Mouse (Mus musculus) stomach, embryonic 16.5 days (tissue): Measurements from ENCODE around the gene Zbtb7a. TPM values are rescaled to one million over a fixed set of nuclear protein-coding genes. Genes with fewer than 3 reads are reported as not detected.

Experiments
- ATAC-seq: fragments of 200-750 bp; cut with Nextera tagmentation; 2 replicates; pipeline ENCODE4 v1.8.0; 2017; ENCODE audit warnings: moderate number of reproducible peaks, moderate TSS enrichment; ENCODE audit not compliant: insufficient read depth, low FRiP score
- H3K27ac ChIP-seq: fragments of 300-500 bp; sonication (generic); 2 replicates; pipeline ENCODE4 v1.5.1; 2014; ENCODE audit warnings: low read length
- H3K27me3 ChIP-seq: fragments of 300-500 bp; sonication (generic); 2 replicates; pipeline ENCODE4 v1.6.1; 2014; ENCODE audit warnings: low read length, control low read depth, mixed read lengths; ENCODE audit not compliant: control insufficient read depth, insufficient read depth
- H3K36me3 ChIP-seq: fragments of 300-500 bp; sonication (generic); 2 replicates; pipeline ENCODE4 v1.6.1; 2014; ENCODE audit warnings: low read length; ENCODE audit not compliant: control insufficient read depth, insufficient read depth
- H3K4me1 ChIP-seq: fragments of 300-500 bp; sonication (generic); 2 replicates; pipeline ENCODE4 v1.6.1; 2014; ENCODE audit warnings: low read length, control low read depth, mixed read lengths; ENCODE audit not compliant: control insufficient read depth, insufficient read depth
- H3K4me2 ChIP-seq: fragments of 300-500 bp; sonication (generic); 2 replicates; pipeline ENCODE4 v1.6.1; 2014; ENCODE audit warnings: low read depth, low read length, mixed read lengths
- H3K4me3 ChIP-seq: fragments of 300-500 bp; sonication (generic); replicated peaks from 2 replicates; pipeline ENCODE4 v1.5.1; 2014; ENCODE audit warnings: mild to moderate bottlenecking, low read length
- H3K9ac ChIP-seq: fragments of 300-500 bp; sonication (generic); 2 replicates; pipeline ENCODE4 v1.6.1; 2014; ENCODE audit warnings: low read length
- H3K9me3 ChIP-seq: fragments of 300-500 bp; sonication (generic); replicated peaks from 2 replicates; pipeline ENCODE4 v1.6.1; 2016; ENCODE audit warnings: low read length, control low read depth; ENCODE audit not compliant: control insufficient read depth
- WGBS: fragments of 180-500 bp; shearing (Covaris S2); extraction: QIAGEN DNeasy Blood & Tissue Kit; methylation state at CpG from one replicate; pipeline ENCODE4 v1.1.7; 2014; 5-methylcytosine and 5-hydroxymethylcytosine counted together
- polyA plus RNA-seq: library from polyadenylated mRNA; unstranded; fragments of >200 nt; fragmentation: Nextera tagmentation; extraction: Ambion mirVana; gene quantifications from 2 replicates; pipeline ENCODE4 v1.2.1, GENCODE M21; 2015

Zbtb7a gene
- polyA plus RNA-seq, 1 experiment from 2014 or later: 36.6 TPM

DNA sequence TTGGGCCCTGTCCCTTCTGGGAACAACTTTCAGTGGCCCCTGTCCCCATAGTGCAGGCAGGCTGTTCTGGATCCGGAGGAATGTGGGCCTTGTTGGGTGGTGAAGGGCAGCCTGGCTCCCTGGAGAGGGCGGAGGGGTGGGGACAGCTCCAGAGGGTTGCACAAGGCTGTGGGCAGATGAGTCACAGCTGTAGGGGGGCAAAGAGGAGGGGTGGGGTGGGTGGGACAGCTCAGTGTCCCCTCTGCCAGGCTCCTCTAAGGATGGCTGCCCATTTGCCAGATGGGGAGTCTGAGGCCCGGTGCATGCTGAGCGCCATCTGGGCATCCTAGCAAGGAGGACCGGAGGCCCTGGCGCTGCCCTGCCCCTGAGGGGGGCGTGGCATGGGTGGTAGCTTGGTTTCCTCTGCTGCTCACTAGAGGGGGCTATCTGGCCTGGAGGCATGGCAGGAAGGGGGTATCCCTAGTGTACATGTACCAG lies 8.2 kb downstream of the Zbtb7a start:
- Histone ChIP-seq H3K9me3 (no peaks in the 10 kb centered on the region), H3K4me1 (peaks cover 55% of the 10 kb centered on the region), H3K4me3 (no peak overlapping the region), H3K27ac (peak overlapping the region; percentile 94), H3K4me2 (peak overlapping the region; percentile 98; the same call in 1 of the 2 replicates), H3K36me3 (peaks cover 41% of the 10 kb centered on the region), H3K9ac (peak overlapping the region; percentile 56), H3K27me3 (no peaks in the 10 kb centered on the region)
- ATAC-seq: no peak
- WGBS: 83% methylated on average over 7 of the region's 7 CpGs

DNA sequence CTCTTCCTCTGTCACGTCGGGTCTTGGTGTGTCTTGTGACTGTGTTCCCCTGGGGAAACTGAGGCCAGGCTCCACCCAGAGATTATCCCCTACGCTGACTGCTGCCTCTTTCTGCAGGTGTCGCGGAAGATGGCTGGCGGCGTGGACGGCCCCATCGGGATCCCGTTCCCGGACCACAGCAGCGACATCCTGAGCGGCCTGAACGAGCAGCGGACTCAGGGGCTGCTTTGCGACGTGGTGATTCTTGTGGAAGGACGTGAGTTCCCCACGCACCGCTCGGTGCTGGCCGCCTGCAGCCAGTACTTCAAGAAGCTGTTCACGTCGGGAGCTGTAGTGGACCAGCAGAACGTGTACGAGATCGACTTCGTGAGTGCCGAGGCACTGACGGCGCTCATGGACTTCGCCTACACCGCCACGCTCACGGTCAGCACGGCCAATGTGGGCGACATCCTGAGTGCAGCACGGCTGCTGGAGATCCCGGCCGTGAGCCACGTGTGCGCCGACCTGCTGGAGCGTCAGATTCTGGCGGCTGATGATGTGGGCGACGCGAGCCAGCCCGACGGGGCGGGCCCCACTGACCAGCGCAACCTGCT lies 8.9 kb downstream of the Zbtb7a start:
- ATAC-seq: no peak
- no peak overlapping the region for H3K9ac ChIP-seq
- no peaks in the 10 kb centered on the region for H3K9me3 ChIP-seq
- peaks cover 49% of the 10 kb centered on the region for H3K4me1 ChIP-seq
- peaks cover 48% of the 10 kb centered on the region for H3K36me3 ChIP-seq
- H3K27ac ChIP-seq: peak overlapping the region; percentile 64
- WGBS: 94% methylated on average over 52 of the region's 52 CpGs
- H3K27me3 ChIP-seq: no peaks in the 10 kb centered on the region
- no peak overlapping the region for H3K4me3 ChIP-seq
- no peak overlapping the region for H3K4me2 ChIP-seq

DNA sequence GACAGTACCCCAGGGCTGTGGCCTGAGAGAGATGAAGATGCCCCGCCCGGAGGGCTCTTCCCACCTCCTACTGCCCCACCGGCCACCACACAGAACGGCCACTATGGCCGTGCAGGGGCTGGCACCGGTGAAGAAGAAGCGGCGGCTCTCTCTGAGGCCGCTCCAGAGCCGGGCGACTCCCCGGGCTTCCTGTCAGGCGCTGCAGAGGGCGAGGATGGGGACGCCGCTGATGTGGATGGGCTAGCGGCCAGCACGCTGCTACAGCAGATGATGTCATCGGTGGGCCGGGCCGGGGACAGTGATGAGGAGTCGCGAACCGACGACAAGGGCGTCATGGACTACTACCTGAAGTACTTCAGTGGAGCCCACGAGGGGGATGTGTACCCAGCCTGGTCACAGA lies 9.6 kb downstream of the Zbtb7a start:
- H3K27ac ChIP-seq: peak overlapping the region; percentile 88

DNA sequence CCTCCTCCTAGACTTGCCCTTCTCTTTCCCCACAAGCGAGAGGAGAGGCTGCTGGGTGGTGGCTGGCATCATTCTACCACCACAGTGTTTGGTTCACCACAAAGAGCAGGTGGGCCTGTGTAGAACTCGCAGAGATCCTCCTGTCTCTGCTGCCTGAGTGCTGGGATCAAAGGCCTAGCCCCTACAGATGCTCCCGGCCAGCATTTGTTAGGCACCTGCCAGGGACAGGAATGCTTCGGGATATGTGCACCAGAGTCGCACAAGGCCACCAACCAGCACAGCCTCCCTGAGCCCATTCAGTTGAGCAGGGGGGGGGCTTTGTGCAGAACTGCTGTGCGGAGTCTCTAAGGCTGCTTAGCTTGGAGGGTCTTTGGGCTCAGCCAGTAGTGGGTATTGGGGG lies 10.3 kb downstream of the Zbtb7a start:
- peaks cover 55% of the 10 kb centered on the region for H3K36me3 ChIP-seq
- peaks cover 35% of the 10 kb centered on the region for H3K4me1 ChIP-seq
- no peaks in the 10 kb centered on the region for H3K9me3 ChIP-seq
- ATAC-seq: no peak
- peak overlapping the region; percentile 88 for H3K27ac ChIP-seq
- peak overlapping the region; percentile 46 for H3K4me2 ChIP-seq
- 82% methylated on average over 6 of the region's 6 CpGs for WGBS
- peak overlapping the region; percentile 25 for H3K4me3 ChIP-seq
- H3K9ac ChIP-seq: peak overlapping the region; percentile 58
- H3K27me3 ChIP-seq: no peaks in the 10 kb centered on the region

More for the DNA sequence above, 9.6 kb downstream of the Zbtb7a start:
- H3K27me3 ChIP-seq: no peaks in the 10 kb centered on the region
- H3K4me3 ChIP-seq: no peak overlapping the region
- peaks cover 52% of the 10 kb centered on the region for H3K36me3 ChIP-seq
- no peak for ATAC-seq
- H3K9me3 ChIP-seq: no peaks in the 10 kb centered on the region
- H3K4me1 ChIP-seq: peaks cover 42% of the 10 kb centered on the region
- H3K9ac ChIP-seq: no peak overlapping the region
- H3K4me2 ChIP-seq: no peak overlapping the region
- 92% methylated on average over 27 of the region's 27 CpGs for WGBS

DNA sequence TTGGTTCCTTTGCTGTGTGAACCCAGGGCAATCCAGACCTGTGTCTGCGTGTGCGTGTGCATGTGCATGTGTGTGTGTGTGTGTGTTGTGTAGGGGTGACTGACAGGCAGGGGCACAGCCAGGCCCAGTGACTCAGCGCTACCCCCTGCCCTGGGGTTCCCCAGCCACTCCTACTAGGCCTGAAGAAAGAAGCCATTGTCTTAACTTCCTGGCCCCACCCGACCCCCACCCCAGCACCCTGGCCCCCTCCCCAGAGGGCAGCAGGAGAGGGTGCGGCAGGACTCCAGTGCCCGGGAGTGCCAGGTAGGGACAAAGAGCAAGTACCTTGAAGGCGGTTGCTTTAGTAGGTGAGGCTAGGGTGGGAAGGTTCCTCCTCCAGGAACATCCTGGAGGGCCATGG lies 10.8 kb downstream of the Zbtb7a start:
- Histone ChIP-seq H3K4me2 (peak overlapping the region; percentile 46), H3K9me3 (no peaks in the 10 kb centered on the region), H3K4me1 (peaks cover 31% of the 10 kb centered on the region), H3K27ac (peak overlapping the region; percentile 88), H3K4me3 (peak overlapping the region; percentile 25), H3K36me3 (peaks cover 55% of the 10 kb centered on the region), H3K9ac (peak overlapping the region; percentile 58), H3K27me3 (no peaks in the 10 kb centered on the region)
- ATAC-seq: peak; percentile 75
- WGBS: 56% methylated on average over 7 of the region's 7 CpGs

DNA sequence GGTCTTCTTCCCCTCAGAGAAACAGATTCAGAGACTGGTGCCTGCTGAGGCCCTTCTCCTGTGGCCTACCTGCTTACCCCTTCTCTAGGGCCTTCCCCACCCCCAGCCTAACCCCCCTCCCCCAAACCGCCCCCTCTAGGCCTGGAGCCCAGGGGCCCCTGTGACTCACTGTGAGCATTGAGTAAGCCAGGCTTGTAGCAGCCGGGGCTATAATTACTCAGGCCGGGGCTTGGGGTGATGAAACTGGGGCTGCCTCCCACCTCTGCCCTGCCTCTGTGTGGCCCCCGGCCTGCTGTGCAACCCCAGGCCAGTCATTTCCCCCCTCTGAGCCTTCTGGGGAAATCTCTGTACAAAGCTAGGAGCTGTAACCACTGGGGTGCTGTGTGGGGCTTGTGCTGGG lies 11.3 kb downstream of the Zbtb7a start:
- Histone ChIP-seq H3K4me1 (peaks cover 25% of the 10 kb centered on the region), H3K4me2 (peak overlapping the region; percentile 46), H3K36me3 (peaks cover 55% of the 10 kb centered on the region), H3K9ac (peak overlapping the region; percentile 58), H3K27me3 (no peaks in the 10 kb centered on the region), H3K27ac (peak overlapping the region; percentile 88), H3K4me3 (peak overlapping the region; percentile 25), H3K9me3 (no peaks in the 10 kb centered on the region)
- 73% methylated on average over 4 of the region's 4 CpGs for WGBS
- ATAC-seq: no peak

DNA sequence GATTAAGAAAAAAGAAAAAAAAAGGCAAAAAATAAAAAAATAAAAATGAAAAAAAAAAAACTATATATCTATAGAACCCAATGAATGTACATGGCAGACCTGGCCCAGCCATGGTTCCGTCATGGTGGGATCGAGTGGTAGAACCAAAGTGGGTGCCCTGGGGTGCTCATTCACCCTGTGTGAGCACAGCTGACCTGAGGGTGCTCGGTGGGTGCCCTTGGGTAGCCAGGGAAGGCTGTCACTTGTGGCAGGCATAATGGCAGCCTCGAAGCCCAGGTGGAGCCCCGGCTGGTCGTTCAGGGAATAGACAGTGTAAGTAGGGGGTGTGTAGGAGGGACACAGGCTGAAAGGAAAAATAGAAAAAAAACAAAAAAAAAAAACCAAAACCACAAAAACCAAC lies 16.2 kb downstream of the Zbtb7a start:
- Histone ChIP-seq H3K4me1 (peaks cover 2% of the 10 kb centered on the region; the same call in 1 of the 2 replicates), H3K4me2 (no peak overlapping the region), H3K36me3 (peaks cover 56% of the 10 kb centered on the region), H3K27me3 (no peaks in the 10 kb centered on the region), H3K9me3 (no peaks in the 10 kb centered on the region), H3K27ac (no peak overlapping the region), H3K4me3 (no peak overlapping the region), H3K9ac (no peak overlapping the region)
- ATAC-seq: no peak
- 67% methylated on average over 6 of the region's 6 CpGs for WGBS

DNA sequence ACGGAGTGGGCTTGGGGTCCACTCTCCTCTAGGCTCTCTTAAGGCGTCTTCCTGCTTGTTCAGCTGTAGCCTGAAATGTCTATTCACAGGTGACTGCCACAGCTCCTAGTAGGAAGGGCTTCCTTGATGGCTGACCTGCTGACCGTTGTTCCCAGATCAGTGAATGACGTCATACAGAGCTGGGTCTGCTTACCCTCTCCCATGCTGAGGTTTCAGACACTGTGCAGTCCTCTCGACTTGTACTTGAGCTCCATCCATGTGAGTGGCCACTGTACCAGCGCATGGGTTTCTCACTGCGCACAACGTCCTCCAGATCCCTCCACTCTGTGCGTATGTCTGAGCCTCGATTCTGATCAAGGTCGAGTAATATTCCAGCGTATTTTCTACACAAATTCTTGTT lies 17.6 kb downstream of the Zbtb7a start:
- Histone ChIP-seq H3K4me1 (no peaks in the 10 kb centered on the region), H3K9ac (no peak overlapping the region), H3K27me3 (no peaks in the 10 kb centered on the region), H3K4me3 (no peak overlapping the region), H3K36me3 (peaks cover 59% of the 10 kb centered on the region), H3K27ac (peak overlapping the region; percentile 34), H3K9me3 (no peaks in the 10 kb centered on the region), H3K4me2 (no peak overlapping the region)
- no peak for ATAC-seq
- 67% methylated on average over 12 of the region's 12 CpGs for WGBS

DNA sequence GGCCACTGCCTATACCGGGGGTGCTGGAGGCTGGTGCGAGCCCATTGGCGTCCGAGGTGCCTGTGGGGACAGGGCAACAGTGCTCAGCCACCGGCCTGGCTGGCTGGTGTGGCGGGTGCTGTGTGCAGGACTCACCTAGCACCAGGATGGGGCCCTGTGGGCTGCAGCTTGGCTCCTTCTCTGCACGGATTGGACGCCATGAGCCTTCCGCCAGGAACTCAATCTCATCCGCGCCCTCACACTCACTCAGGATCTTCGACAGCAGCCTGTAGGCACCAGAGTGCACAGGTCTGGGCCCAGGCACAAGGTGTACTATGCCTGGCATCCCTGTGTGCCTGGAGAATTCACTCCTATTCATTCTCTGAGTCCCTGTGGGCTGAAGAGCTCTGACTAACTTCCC lies 19.3 kb downstream of the Zbtb7a start:
- no peak overlapping the region for H3K9ac ChIP-seq
- no peak overlapping the region for H3K4me2 ChIP-seq
- no peak overlapping the region; the same call in 1 of the 2 replicates for H3K27ac ChIP-seq
- WGBS: 87% methylated on average over 12 of the region's 12 CpGs
- H3K27me3 ChIP-seq: no peaks in the 10 kb centered on the region
- H3K9me3 ChIP-seq: no peaks in the 10 kb centered on the region
- ATAC-seq: no peak
- peaks cover 49% of the 10 kb centered on the region for H3K36me3 ChIP-seq
- no peak overlapping the region for H3K4me3 ChIP-seq
- no peaks in the 10 kb centered on the region for H3K4me1 ChIP-seq
